Mouse (Mus musculus) liver, embryonic 14.5 days (tissue): ENCODE measurements around the gene Cwc27.

Experiments used
- CTCF ChIP-seq: IDR thresholded peaks from 2 replicates; pipeline ENCODE4 v1.5.1; 2016; ENCODE audit warnings: antibody characterized with exemption, low read depth, control low read depth
- EP300 ChIP-seq: IDR thresholded peaks from 2 replicates; pipeline ENCODE4 v1.6.1; 2016; ENCODE audit warnings: antibody characterized with exemption, low read depth

DNA sequence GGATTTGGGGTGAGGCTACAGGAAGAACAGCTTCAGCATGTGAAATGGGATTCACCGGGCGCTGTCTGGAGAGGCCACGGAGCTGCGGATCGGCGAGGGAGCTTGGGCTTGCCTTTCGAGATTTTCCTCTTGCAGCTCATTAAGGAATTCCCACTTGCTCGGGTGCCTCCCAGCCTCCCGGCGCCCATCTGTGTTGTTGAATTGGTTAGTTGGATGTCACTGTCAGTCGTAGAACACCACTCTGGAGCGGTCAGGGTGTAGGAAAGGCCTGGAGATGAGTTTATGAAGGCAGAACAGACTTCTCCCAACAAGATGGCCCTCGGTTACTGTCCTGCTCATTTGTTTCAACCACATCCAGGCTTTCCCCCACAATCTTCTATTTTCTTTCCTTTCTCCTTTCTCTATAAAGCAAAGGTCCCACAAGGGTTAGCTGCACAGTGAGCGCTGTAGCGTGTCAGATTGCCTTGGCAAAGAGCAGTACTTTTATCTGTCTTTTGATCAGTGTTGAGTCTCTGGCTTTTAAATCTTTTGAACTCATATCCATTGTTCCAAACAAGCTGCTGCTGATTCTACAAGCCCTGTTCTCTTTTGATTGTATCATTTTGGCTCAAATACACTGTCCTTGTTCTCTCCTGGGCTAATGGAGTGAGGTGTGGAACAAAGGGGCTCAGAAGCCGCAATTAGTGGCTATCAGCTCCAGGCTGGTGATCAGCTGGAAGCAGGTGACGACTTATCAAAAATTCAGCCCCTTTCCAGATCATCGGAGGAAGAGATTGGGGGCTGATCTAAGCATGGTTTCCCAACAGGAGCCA, 200.7 kb downstream of the Cwc27 start:
- TF ChIP-seq EP300 (no peak), CTCF (no peak)
